In the genomic region with DNA sequence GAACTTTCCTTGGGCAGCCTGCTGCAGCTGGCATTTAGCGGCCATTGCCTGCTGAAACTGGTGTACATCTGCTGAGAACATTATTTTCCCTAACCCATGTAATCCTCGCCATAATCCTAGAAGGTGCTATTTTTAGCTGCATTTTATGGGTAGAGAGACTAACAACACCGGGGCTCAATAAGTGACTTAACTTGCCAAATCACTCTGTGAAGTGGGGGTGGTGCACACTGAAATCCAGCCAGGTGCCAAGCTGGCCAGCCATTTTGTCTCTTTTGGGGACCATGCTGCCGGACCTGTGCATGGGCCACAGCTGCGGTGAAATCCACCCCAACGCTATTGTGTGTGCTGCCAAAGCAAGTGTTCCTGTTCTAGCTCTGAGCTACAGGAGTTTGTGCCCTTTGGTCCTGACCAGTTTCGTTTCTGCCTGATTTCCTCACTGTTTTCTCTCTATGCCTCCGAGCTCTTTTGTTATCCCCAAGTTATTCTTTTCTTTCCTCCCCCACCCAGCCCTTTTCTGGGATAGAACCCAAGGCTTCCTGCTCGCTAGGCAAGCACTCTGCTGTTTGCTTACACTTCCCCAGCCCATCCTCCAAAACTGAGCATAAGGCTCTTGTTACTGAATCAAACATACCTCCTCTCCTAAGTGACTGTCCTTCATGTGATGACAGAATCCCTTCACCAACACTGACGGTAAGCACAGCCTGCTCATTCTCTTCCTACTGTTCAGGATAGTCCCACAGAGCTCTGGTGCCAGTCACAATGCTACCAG, we compare ENCODE assay signal across 7 mouse cellular contexts.
DNase-seq lines count a peak whose midpoint lies in the region; ATAC-seq and TF ChIP-seq lines count a peak whose summit lies in the region.

No protein-coding gene starts in this region.

- no peaks in the 10 kb centered on the region for H3K27me3 ChIP-seq in forebrain, embryonic 12.5 days
- H3K27me3 ChIP-seq in lung, embryonic 15.5 days: no peaks in the 10 kb centered on the region
- H3K27me3 ChIP-seq in stomach, postnatal 0 days (ENCODE audit: control insufficient read depth, insufficient read depth, low read length): no peaks in the 10 kb centered on the region

- H3K36me3 ChIP-seq in forebrain, embryonic 12.5 days (replicated peaks): no peaks in the 10 kb centered on the region
- no peaks in the 10 kb centered on the region for H3K36me3 ChIP-seq in lung, embryonic 15.5 days
- no peaks in the 10 kb centered on the region for H3K36me3 ChIP-seq in stomach, postnatal 0 days (ENCODE audit: control insufficient read depth, insufficient read depth, low read length)

- TF ChIP-seq CTCF in stomach, postnatal 0 days (IDR thresholded peaks at IDR 0.05; ENCODE audit: low read depth): no peak

- intact Hi-C loops in heart, postnatal 25 days (cut with DNase I): loop anchor here (2.0 to 5.0 kb wide), 4 partner anchors 38 to 1053 kb away; a partner anchor contains a TSS

- no peak for ATAC-seq in forebrain, embryonic 12.5 days (ENCODE audit: low FRiP score)
- no peak for ATAC-seq in lung, embryonic 15.5 days (ENCODE audit: borderline replicate concordance, extremely low read depth, low FRiP score, low TSS enrichment)
- ATAC-seq in stomach, postnatal 0 days (ENCODE audit: low FRiP score, low TSS enrichment): no peak

- TF ChIP-seq EP300 in stomach, postnatal 0 days (optimal IDR thresholded peaks at IDR 0.05): no peak

- no peak overlapping the region for H3K4me3 ChIP-seq in forebrain, embryonic 12.5 days (replicated peaks)
- no peak overlapping the region for H3K4me3 ChIP-seq in lung, embryonic 15.5 days
- H3K4me3 ChIP-seq in stomach, postnatal 0 days (ENCODE audit: low read depth, low read length): no peak overlapping the region; the same call in 1 of the 2 replicates

- DNase-seq in adipocyte (ENCODE audit: low spot score) (peak; percentile 66), MN1 (ENCODE audit: low spot score) (no peak)
- peak; percentile 2 for DNase-seq in heart, postnatal 25 days (ENCODE audit: low spot score)
- peak; percentile 57 to 63 for DNase-seq in layer of hippocampus, adult 8-10 months (ENCODE audit: low spot score in 2 of 2)
- peak; percentile 21 for DNase-seq in stomach, postnatal 0 days (ENCODE audit: low spot score)

- no peaks in the 10 kb centered on the region for H3K9me3 ChIP-seq in forebrain, embryonic 12.5 days
- H3K9me3 ChIP-seq in lung, embryonic 15.5 days: no peaks in the 10 kb centered on the region
- H3K9me3 ChIP-seq in stomach, postnatal 0 days (ENCODE audit: control insufficient read depth, low read length): no peaks in the 10 kb centered on the region

- peak overlapping the region; percentile 50; the same call in 1 of the 2 replicates for H3K27ac ChIP-seq in forebrain, embryonic 12.5 days
- H3K27ac ChIP-seq in lung, embryonic 15.5 days: peak overlapping the region; percentile 39
- peak overlapping the region; percentile 82 for H3K27ac ChIP-seq in stomach, postnatal 0 days (replicated peaks)

- H3K4me2 ChIP-seq in forebrain, embryonic 12.5 days: no peak overlapping the region
- H3K4me2 ChIP-seq in lung, embryonic 15.5 days: peak overlapping the region; percentile 1; the same call in 1 of the 2 replicates
- H3K4me2 ChIP-seq in stomach, postnatal 0 days (replicated peaks; ENCODE audit: low read depth): peak overlapping the region; percentile 41

- H3K9ac ChIP-seq in forebrain, embryonic 12.5 days: no peak overlapping the region
- H3K9ac ChIP-seq in lung, embryonic 15.5 days: no peak overlapping the region
- peak overlapping the region; percentile 35 for H3K9ac ChIP-seq in stomach, postnatal 0 days (ENCODE audit: low read length)

- peaks cover 19% of the 10 kb centered on the region for H3K4me1 ChIP-seq in forebrain, embryonic 12.5 days
- H3K4me1 ChIP-seq in lung, embryonic 15.5 days: peaks cover 32% of the 10 kb centered on the region
- H3K4me1 ChIP-seq in stomach, postnatal 0 days (replicated peaks; ENCODE audit: control insufficient read depth, insufficient read depth): peaks cover 5% of the 10 kb centered on the region

- 41% methylated on average over 10 of the region's 10 CpGs for WGBS in forebrain, embryonic 12.5 days
- 38% methylated on average over 10 of the region's 10 CpGs for WGBS in lung, embryonic 15.5 days
- WGBS in stomach, postnatal 0 days: 28% methylated on average over 10 of the region's 10 CpGs
